Mouse (Mus musculus) limb, embryonic 15.5 days (tissue): ENCODE measurements around the gene Cdc42ep1. TPM values are rescaled to one million over a fixed set of nuclear protein-coding genes. Genes with fewer than 3 reads are reported as not detected.
A peak's percentile ranks its signal among the peaks of the same experiment; 100 is the strongest.
"Not testable (repeated sequence)": the region's sequence is repeated elsewhere in the genome, so short reads cannot be mapped to it uniquely, and the experiment has no call there.

ENCODE experiments used
- ATAC-seq: fragments of 200-750 bp; cut with Nextera tagmentation; 2 replicates; pipeline ENCODE4 v1.8.0; 2017; ENCODE audit warnings: low read depth, moderate TSS enrichment; ENCODE audit not compliant: insufficient number of reproducible peaks, low FRiP score, low TSS enrichment
- H3K27ac ChIP-seq: fragments of 300-500 bp; sonication (generic); 2 replicates; pipeline ENCODE4 v1.5.1; 2015; ENCODE audit warnings: moderate library complexity, mild to moderate bottlenecking, inconsistent platforms
- H3K27me3 ChIP-seq: fragments of 300-500 bp; sonication (generic); 2 replicates; pipeline ENCODE4 v1.6.1; 2015; ENCODE audit warnings: inconsistent platforms
- H3K36me3 ChIP-seq: fragments of 300-500 bp; sonication (generic); 2 replicates; pipeline ENCODE4 v1.6.1; 2015; ENCODE audit warnings: inconsistent platforms
- H3K4me1 ChIP-seq: fragments of 300-500 bp; sonication (generic); 2 replicates; pipeline ENCODE4 v1.6.1; 2015; ENCODE audit warnings: inconsistent platforms
- H3K4me2 ChIP-seq: fragments of 300-500 bp; sonication (generic); 2 replicates; pipeline ENCODE4 v1.6.1; 2015; ENCODE audit warnings: mild to moderate bottlenecking, inconsistent platforms
- H3K4me3 ChIP-seq: fragments of 300-500 bp; sonication (generic); 2 replicates; pipeline ENCODE4 v1.5.1; 2015; ENCODE audit warnings: mild to moderate bottlenecking, inconsistent platforms
- H3K9ac ChIP-seq: fragments of 300-500 bp; sonication (generic); 2 replicates; pipeline ENCODE4 v1.6.1; 2015; ENCODE audit warnings: inconsistent platforms
- H3K9me3 ChIP-seq: fragments of 300-500 bp; sonication (generic); 2 replicates; pipeline ENCODE4 v1.6.1; 2016; ENCODE audit warnings: inconsistent platforms
- WGBS: fragments of 180-500 bp; shearing (Covaris S2); methylation state at CpG from one replicate; pipeline ENCODE4 v1.1.7; 2015; 5-methylcytosine and 5-hydroxymethylcytosine counted together
- polyA plus RNA-seq: library from polyadenylated mRNA; unstranded; fragments of >200 nt; fragmentation: Nextera tagmentation; extraction: Ambion mirVana; gene quantifications from 2 replicates; pipeline ENCODE4 v1.2.1, GENCODE M21; 2015

Cdc42ep1 gene
- polyA plus RNA-seq, 1 experiment from 2014 or later, result 26.5 TPM

GRCm38 (mm10) chr15:78874989-78875388, 32.6 kb downstream of the Cdc42ep1 start:
- Histone ChIP-seq H3K4me1 (peaks cover 35% of the 10 kb centered on the region), H3K4me3 (no peak overlapping the region), H3K9ac (no peak overlapping the region), H3K36me3 (peaks cover 2% of the 10 kb centered on the region), H3K27me3 (no peaks in the 10 kb centered on the region), H3K4me2 (no peak overlapping the region), H3K27ac (peak overlapping the region; percentile 100), H3K9me3 (no peaks in the 10 kb centered on the region)
- WGBS, result 74% methylated on average over 8 of the region's 8 CpGs
- no peak for ATAC-seq

- no peak for ATAC-seq
- H3K4me1 ChIP-seq, result peaks cover 41% of the 10 kb centered on the region
- no peaks in the 10 kb centered on the region for H3K9me3 ChIP-seq
- no peak overlapping the region for H3K9ac ChIP-seq
- H3K36me3 ChIP-seq, result peaks cover 7% of the 10 kb centered on the region
- peak overlapping the region; percentile 68; the same call in 1 of the 2 replicates for H3K4me2 ChIP-seq
- H3K27ac ChIP-seq, result peak overlapping the region; percentile 100
- 64% methylated on average over 5 of the region's 5 CpGs for WGBS
- no peaks in the 10 kb centered on the region for H3K27me3 ChIP-seq
- no peak overlapping the region for H3K4me3 ChIP-seq
Measured at GRCm38 (mm10) chr15:78875537-78875936, 33.1 kb downstream of the Cdc42ep1 start.

DNA sequence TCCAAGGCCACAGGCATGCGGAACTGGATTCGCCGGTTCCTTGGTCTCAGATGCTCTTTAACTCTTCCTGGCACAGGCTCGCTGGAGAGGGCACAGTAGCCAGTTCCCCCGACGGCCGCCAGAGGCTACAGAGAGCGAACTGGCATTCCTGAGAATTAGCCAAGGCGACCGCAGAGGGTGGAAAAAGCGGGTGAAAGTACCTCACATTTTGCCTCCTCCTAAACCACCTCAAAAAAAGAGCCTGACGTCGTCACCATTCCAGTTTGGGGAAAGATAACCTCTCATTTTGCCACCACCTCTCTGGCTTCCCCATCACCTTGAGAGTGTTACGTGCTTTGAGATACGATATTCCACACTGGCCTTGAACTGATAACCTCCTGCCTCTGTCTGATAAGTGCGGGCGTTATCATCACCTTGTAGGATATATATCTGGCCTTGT, 33.9 kb downstream of the Cdc42ep1 start:
- H3K9ac ChIP-seq, result peak overlapping the region; percentile 76
- no peaks in the 10 kb centered on the region for H3K9me3 ChIP-seq
- peak overlapping the region; percentile 73 for H3K4me3 ChIP-seq
- WGBS, result 2% methylated on average over 17 of the region's 17 CpGs
- no peak for ATAC-seq
- H3K4me2 ChIP-seq, result peak overlapping the region; percentile 68
- peaks cover 15% of the 10 kb centered on the region for H3K36me3 ChIP-seq
- no peaks in the 10 kb centered on the region for H3K27me3 ChIP-seq
- H3K27ac ChIP-seq, result peak overlapping the region; percentile 100
- H3K4me1 ChIP-seq, result peaks cover 41% of the 10 kb centered on the region

DNA sequence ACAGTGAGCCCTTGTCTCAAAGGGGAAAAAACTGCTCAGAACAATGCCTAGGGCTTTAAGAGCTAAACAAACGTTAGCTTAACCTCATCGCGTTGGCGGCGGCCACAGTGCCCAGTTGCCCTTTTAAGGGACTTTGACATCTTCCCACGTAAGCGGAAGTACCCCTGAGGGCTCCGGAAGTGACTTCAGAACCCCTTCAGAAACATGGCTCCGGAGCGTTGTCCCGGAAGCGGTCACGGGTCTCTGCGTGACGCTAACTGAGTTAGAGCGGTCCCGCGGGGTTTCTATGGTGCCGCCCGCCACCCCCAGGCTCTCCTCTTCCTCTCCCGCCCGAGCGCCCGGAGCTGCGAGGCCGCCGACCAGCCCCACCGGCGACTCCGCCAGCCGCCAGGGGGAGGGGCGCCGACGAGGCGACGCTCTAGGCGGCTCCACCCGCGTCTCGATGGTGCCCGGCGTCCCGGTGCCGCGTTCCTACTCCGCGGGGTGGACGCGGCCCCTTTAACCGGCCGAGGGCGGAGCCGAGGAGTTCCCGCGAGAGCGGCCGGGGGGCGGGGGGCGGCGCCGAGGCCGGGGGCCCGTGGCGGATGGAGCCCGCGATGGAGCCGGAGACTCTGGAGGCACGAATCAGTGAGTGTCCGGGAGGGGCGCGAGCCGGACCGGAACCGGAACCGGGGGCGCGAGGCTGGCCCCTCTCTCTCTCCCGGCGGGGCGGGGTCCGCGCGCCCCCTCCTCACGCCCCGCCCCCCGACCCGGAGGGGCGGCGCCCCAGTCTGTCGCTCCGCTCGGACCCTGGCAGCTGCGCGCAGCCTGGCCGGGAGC, 34.8 kb downstream of the Cdc42ep1 start, which contains the start of gene Gga1:
Gene Gga1 (plus strand): TSS at position 200 of the 819 bp plus-strand sequence.
- no peaks in the 10 kb centered on the region for H3K9me3 ChIP-seq
- peak within 1 kb of the TSS; percentile 73 for H3K4me3 ChIP-seq
- peak within 1 kb of the TSS; percentile 100 for H3K27ac ChIP-seq
- H3K27me3 ChIP-seq, result no peaks in the 10 kb centered on the region
- ATAC-seq, result peak; percentile 87
- peak within 1 kb of the TSS; percentile 76 for H3K9ac ChIP-seq
- H3K4me1 ChIP-seq, result peaks cover 41% of the 10 kb centered on the region
- WGBS, result under 1% methylated on average over 81 of the region's 95 CpGs
- H3K4me2 ChIP-seq, result peak within 1 kb of the TSS; percentile 68
- peaks cover 24% of the 10 kb centered on the region for H3K36me3 ChIP-seq

DNA sequence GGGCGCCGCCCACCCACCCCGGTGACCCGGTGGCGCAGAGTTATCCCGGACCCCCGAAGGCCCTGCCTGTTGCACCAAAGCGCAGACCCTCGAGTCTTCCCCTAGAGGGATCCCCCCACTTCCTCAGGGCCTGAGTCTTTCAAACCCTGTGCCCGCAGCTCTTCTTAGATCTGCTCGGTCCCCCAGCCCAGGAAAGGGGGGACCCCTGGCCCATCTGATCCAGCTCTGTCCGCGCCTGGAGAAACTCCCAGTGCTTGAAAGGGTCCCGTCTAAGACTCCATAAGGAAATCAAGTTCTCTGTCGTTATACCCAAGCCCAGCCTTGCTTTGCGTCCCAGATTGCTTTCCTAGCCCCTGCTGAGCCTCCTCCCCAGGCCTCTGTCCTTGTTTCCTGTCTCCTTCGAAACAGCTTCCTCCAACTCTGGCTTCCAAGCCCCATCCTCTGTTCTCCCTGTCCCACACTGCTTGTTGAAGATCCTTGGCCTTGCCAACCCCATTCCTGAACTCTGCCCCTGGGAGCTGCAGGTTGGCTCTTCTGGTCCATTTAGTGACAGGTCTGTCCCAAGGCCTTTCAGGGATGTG, 35.5 kb downstream of the Cdc42ep1 start:
- ATAC-seq, result no peak
- Histone ChIP-seq H3K9me3 (no peaks in the 10 kb centered on the region), H3K27me3 (no peaks in the 10 kb centered on the region), H3K36me3 (peaks cover 30% of the 10 kb centered on the region), H3K4me3 (peak overlapping the region; percentile 73), H3K4me1 (peaks cover 41% of the 10 kb centered on the region), H3K9ac (peak overlapping the region; percentile 76), H3K27ac (peak overlapping the region; percentile 100), H3K4me2 (peak overlapping the region; percentile 68)
- WGBS, result under 1% methylated on average over 17 of the region's 17 CpGs

GRCm38 (mm10) chr15:78878792-78879516, 36.5 kb downstream of the Cdc42ep1 start:
- Histone ChIP-seq H3K36me3 (peaks cover 41% of the 10 kb centered on the region), H3K4me2 (peak overlapping the region; percentile 10; the same call in 1 of the 2 replicates), H3K4me1 (peaks cover 41% of the 10 kb centered on the region), H3K27ac (peak overlapping the region; percentile 75)
- 21% methylated on average over 7 of the region's 7 CpGs for WGBS
- H3K4me3 ChIP-seq, H3K9me3 ChIP-seq, ATAC-seq, H3K9ac ChIP-seq, H3K27me3 ChIP-seq: not testable (repeated sequence)

DNA sequence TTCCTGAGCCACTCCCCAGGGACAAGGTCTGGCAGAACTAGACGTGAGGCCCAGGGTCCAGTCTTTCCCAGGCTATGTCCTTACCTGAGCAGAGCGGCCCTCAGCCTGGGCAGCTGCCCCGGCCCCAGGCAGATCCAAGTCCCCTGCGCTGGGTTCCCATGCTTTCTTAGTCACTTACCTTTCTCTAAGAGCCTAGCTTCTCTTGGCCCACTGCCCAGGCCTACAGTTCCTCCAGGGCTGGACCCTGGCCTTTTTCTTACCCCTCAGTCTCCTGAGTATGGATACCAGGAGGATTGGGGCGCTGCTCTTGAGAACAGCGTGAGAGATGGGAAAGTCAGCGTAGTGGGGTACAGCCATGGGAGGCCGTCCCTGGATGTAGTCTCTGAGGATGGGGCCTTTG, 38.0 kb downstream of the Cdc42ep1 start:
- peaks cover 34% of the 10 kb centered on the region for H3K4me1 ChIP-seq
- no peak overlapping the region for H3K4me2 ChIP-seq
- peaks cover 54% of the 10 kb centered on the region for H3K36me3 ChIP-seq
- no peak overlapping the region for H3K27ac ChIP-seq
- no peaks in the 10 kb centered on the region for H3K9me3 ChIP-seq
- no peak overlapping the region for H3K4me3 ChIP-seq
- H3K27me3 ChIP-seq, result no peaks in the 10 kb centered on the region
- H3K9ac ChIP-seq, result no peak overlapping the region
- WGBS, result 90% methylated on average over 8 of the region's 8 CpGs
- no peak for ATAC-seq

DNA sequence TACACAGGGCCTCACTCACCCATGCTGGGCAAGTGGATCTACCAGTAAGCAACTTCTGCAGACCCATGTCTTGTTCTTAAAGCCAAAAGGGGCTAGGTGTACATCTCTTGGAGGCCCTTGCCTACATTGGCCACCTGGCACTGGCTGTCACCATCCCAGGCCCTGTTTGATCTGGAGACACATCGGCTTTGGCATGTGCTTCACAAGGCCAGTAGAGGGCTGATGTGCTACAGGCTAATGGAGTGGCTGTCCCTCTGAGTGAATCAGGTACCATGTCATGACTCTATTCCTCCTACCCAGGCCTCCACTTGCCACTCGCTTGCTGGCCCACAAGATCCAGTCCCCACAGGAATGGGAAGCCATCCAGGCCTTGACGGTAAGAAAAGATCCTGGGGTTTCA, 39.4 kb downstream of the Cdc42ep1 start:
- H3K4me1 ChIP-seq, result peaks cover 23% of the 10 kb centered on the region
- 86% methylated on average over 3 of the region's 3 CpGs for WGBS
- no peak overlapping the region for H3K27ac ChIP-seq
- no peak overlapping the region for H3K4me2 ChIP-seq
- no peak overlapping the region for H3K4me3 ChIP-seq
- H3K36me3 ChIP-seq, result peaks cover 68% of the 10 kb centered on the region
- H3K9me3 ChIP-seq, result no peaks in the 10 kb centered on the region
- no peak overlapping the region for H3K9ac ChIP-seq
- H3K27me3 ChIP-seq, result no peaks in the 10 kb centered on the region
- ATAC-seq, result no peak

GRCm38 (mm10) chr15:78889401-78889853, 47.0 kb downstream of the Cdc42ep1 start:
- no peak for ATAC-seq
- H3K27ac ChIP-seq, result no peak overlapping the region
- 38% methylated on average over 13 of the region's 13 CpGs for WGBS
- H3K36me3 ChIP-seq, result peaks cover 92% of the 10 kb centered on the region
- no peak overlapping the region for H3K9ac ChIP-seq
- H3K4me1 ChIP-seq, result peaks cover 26% of the 10 kb centered on the region
- H3K27me3 ChIP-seq, result no peaks in the 10 kb centered on the region
- no peaks in the 10 kb centered on the region for H3K9me3 ChIP-seq
- no peak overlapping the region for H3K4me3 ChIP-seq
- H3K4me2 ChIP-seq, result no peak overlapping the region

GRCm38 (mm10) chr15:78892440-78892839, 50.0 kb downstream of the Cdc42ep1 start:
- no peak overlapping the region for H3K27ac ChIP-seq
- H3K4me1 ChIP-seq, result peaks cover 53% of the 10 kb centered on the region
- no peak for ATAC-seq
- no peak overlapping the region for H3K4me2 ChIP-seq
- no peak overlapping the region for H3K9ac ChIP-seq
- H3K27me3 ChIP-seq, result no peaks in the 10 kb centered on the region
- no peaks in the 10 kb centered on the region for H3K9me3 ChIP-seq
- H3K36me3 ChIP-seq, result peaks cover 71% of the 10 kb centered on the region
- no peak overlapping the region for H3K4me3 ChIP-seq
- WGBS, result 54% methylated on average over 7 of the region's 7 CpGs

GRCm38 (mm10) chr15:78894726-78895125, 52.3 kb downstream of the Cdc42ep1 start:
- Histone ChIP-seq H3K4me1 (peaks cover 66% of the 10 kb centered on the region), H3K9ac (no peak overlapping the region), H3K9me3 (no peaks in the 10 kb centered on the region), H3K4me3 (no peak overlapping the region), H3K27ac (peak overlapping the region; percentile 65; the same call in 1 of the 2 replicates), H3K36me3 (peaks cover 51% of the 10 kb centered on the region), H3K27me3 (no peaks in the 10 kb centered on the region), H3K4me2 (no peak overlapping the region)
- WGBS, result 68% methylated on average over 13 of the region's 13 CpGs
- ATAC-seq, result no peak
